ENCODE assay signal across 13 mouse cellular contexts in the genomic region with DNA sequence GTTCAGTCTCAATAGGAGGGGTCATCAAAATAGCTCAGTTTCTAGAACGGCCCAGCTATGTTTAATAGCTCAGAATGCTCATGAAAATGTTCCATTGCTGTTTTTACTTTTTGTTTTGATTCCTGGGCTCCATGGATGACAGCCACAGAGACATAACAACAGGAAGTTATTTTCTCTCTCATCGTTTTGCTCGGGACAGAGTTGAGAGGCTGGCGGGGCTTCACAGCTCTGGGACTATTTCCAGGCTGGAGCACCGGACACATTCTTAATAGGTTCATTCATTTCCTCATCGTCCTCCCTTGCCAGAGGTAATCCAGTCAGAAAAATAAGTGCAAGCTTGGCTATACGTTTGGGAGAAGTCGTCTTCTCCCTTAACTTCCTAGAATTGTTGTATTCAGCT. TPM values are rescaled to one million over a fixed set of nuclear protein-coding genes. Genes with fewer than 3 reads are reported as not detected.
DNase-seq lines count a peak whose midpoint lies in the region; ATAC-seq and TF ChIP-seq lines count a peak whose summit lies in the region.
"Had no signal": no experiment of that assay in that cellular context is flagged by ENCODE, and none has a peak within 500 bp of the region (broad histone marks: within the 10 kb centered on the region; RNA-seq: fewer than 3 reads in every experiment).

No protein-coding gene starts in this region.

- H3K36me3 ChIP-seq in intestine, postnatal 0 days (ENCODE audit: control insufficient read depth, insufficient read depth): no peaks in the 10 kb centered on the region
- H3K36me3 ChIP-seq in intestine, embryonic 16.5 days (ENCODE audit: control insufficient read depth, insufficient read depth, low read length): no peaks in the 10 kb centered on the region
- H3K36me3 ChIP-seq in forebrain, embryonic 13.5 days (ENCODE audit: poor library complexity, severe bottlenecking): no peaks in the 10 kb centered on the region
- H3K36me3 ChIP-seq: forebrain, embryonic 15.5 days; limb, embryonic 15.5 days had no signal

- H3K4me3 ChIP-seq in intestine, postnatal 0 days (ENCODE audit: low read depth, low read length): no peak overlapping the region
- H3K4me3 ChIP-seq in intestine, embryonic 16.5 days (ENCODE audit: low read length): no peak overlapping the region
- no peak overlapping the region for H3K4me3 ChIP-seq in forebrain, embryonic 13.5 days
- H3K4me3 ChIP-seq: forebrain, embryonic 15.5 days; limb, embryonic 15.5 days had no signal

- H3K4me2 ChIP-seq in intestine, postnatal 0 days (replicated peaks; ENCODE audit: low read depth): peak overlapping the region; percentile 6; the same call in 1 of the 2 replicates
- no peak overlapping the region for H3K4me2 ChIP-seq in intestine, embryonic 16.5 days (ENCODE audit: low read depth, low read length)
- no peak overlapping the region for H3K4me2 ChIP-seq in forebrain, embryonic 13.5 days
- H3K4me2 ChIP-seq: forebrain, embryonic 15.5 days; limb, embryonic 15.5 days had no signal

- H3K4me1 ChIP-seq in intestine, postnatal 0 days (replicated peaks; ENCODE audit: control insufficient read depth, insufficient read depth, low read length): peaks cover 6% of the 10 kb centered on the region; the same call in 1 of the 2 replicates
- peaks cover 5% of the 10 kb centered on the region; the same call in 1 of the 2 replicates for H3K4me1 ChIP-seq in intestine, embryonic 16.5 days (ENCODE audit: control insufficient read depth, insufficient read depth, low read length)
- H3K4me1 ChIP-seq in forebrain, embryonic 13.5 days: no peaks in the 10 kb centered on the region
- H3K4me1 ChIP-seq: forebrain, embryonic 15.5 days; limb, embryonic 15.5 days had no signal

- intact Hi-C loops in gastrocnemius, postnatal 14 days (cut with DNase I; ENCODE audit: low total_unique reads): no loop called here
- intact Hi-C loops in heart, postnatal 10 days (cut with DNase I): loop anchor here (2.0 kb wide), 1 partner anchor 28 kb away; the partner anchor contains the start of gene Tnfsf10

- DNase-seq in gastrocnemius, postnatal 14 days: peak; percentile 25
- DNase-seq in heart, postnatal 10 days: peak; percentile 52 to 54
- peak; percentile 66 for DNase-seq in kidney, postnatal 10 days
- DNase-seq in thymus, postnatal 4 days: no peak
- no peak for DNase-seq in thymus, postnatal 10 days (ENCODE audit: low spot score in 2 of 2)
- DNase-seq: cerebellum, adult 11-12 months; right cerebral cortex, adult 18-20 months had no signal

- H3K27ac ChIP-seq in intestine, postnatal 0 days (ENCODE audit: low read depth, low read length): no peak overlapping the region
- H3K27ac ChIP-seq in intestine, embryonic 16.5 days (ENCODE audit: low read length): no peak overlapping the region
- no peak overlapping the region for H3K27ac ChIP-seq in forebrain, embryonic 13.5 days
- H3K27ac ChIP-seq: forebrain, embryonic 15.5 days; limb, embryonic 15.5 days had no signal

- no peaks in the 10 kb centered on the region for H3K27me3 ChIP-seq in intestine, postnatal 0 days (replicated peaks; ENCODE audit: control insufficient read depth, insufficient read depth, low read length)
- H3K27me3 ChIP-seq in intestine, embryonic 16.5 days (replicated peaks; ENCODE audit: control insufficient read depth, insufficient read depth, low read length): no peaks in the 10 kb centered on the region
- H3K27me3 ChIP-seq in forebrain, embryonic 13.5 days: no peaks in the 10 kb centered on the region
- H3K27me3 ChIP-seq: forebrain, embryonic 15.5 days; limb, embryonic 15.5 days had no signal

- no peak for TF ChIP-seq CTCF in intestine, postnatal 0 days (IDR thresholded peaks at IDR 0.05; ENCODE audit: low read depth)

- no peak overlapping the region for H3K9ac ChIP-seq in intestine, postnatal 0 days (ENCODE audit: low read depth, low read length)
- no peak overlapping the region for H3K9ac ChIP-seq in intestine, embryonic 16.5 days (ENCODE audit: low read depth, low read length)
- no peak overlapping the region for H3K9ac ChIP-seq in forebrain, embryonic 13.5 days
- H3K9ac ChIP-seq: forebrain, embryonic 15.5 days; limb, embryonic 15.5 days had no signal

- H3K9me3 ChIP-seq in intestine, postnatal 0 days (ENCODE audit: control insufficient read depth): no peaks in the 10 kb centered on the region
- no peaks in the 10 kb centered on the region for H3K9me3 ChIP-seq in intestine, embryonic 16.5 days (ENCODE audit: control insufficient read depth, low read length)
- H3K9me3 ChIP-seq in forebrain, embryonic 13.5 days (replicated peaks): no peaks in the 10 kb centered on the region
- H3K9me3 ChIP-seq: forebrain, embryonic 15.5 days; limb, embryonic 15.5 days had no signal

- WGBS in intestine, postnatal 0 days: 32% methylated on average over 8 of the region's 8 CpGs
- 37% methylated on average over 8 of the region's 8 CpGs for WGBS in intestine, embryonic 16.5 days
- 69% methylated on average over 8 of the region's 8 CpGs for WGBS in forebrain, embryonic 13.5 days

- no peak; the same call in 1 of the 2 replicates for ATAC-seq in intestine, postnatal 0 days
- no peak; the same call in 1 of the 2 replicates for ATAC-seq in intestine, embryonic 16.5 days
- no peak for ATAC-seq in forebrain, embryonic 13.5 days
- ATAC-seq: forebrain, embryonic 15.5 days had no signal

RNA-seq across cellular contexts. Expression of gene Tnfsf10, which starts 27.9 kb away (rescaled TPM):
- polyA plus RNA-seq in intestine, postnatal 0 days (2015; fragmentation: Nextera tagmentation; extraction: Ambion mirVana): 3.1 TPM in 2 replicates
- polyA plus RNA-seq in intestine, embryonic 16.5 days (2015; fragmentation: Nextera tagmentation; extraction: Ambion mirVana): 0.76 and 1.1 TPM in 2 replicates
- total RNA-seq in gastrocnemius, postnatal 14 days (2021): 1 to 10 TPM; 5.1 to 7.6 TPM
- total RNA-seq in heart, postnatal 10 days (2021): 10 to 100 TPM; 10.6 to 19.0 TPM
- 0.05 TPM in 1 of 2 replicates, not detected in the other for polyA plus RNA-seq in forebrain, embryonic 13.5 days (2015; fragmentation: Nextera tagmentation; extraction: Ambion mirVana)
- polyA plus RNA-seq: embryonic facial prominence, embryonic 11.5 days had no signal

Comparison
In these comparisons a context has a peak if more than half of its experiments do, and no peak if none do; other contexts are left out.
1. DNase-seq: peak in gastrocnemius, postnatal 14 days (single experiment), heart, postnatal 10 days (2 of 2) and kidney, postnatal 10 days (single experiment); none in thymus, postnatal 4 days (single experiment) and thymus, postnatal 10 days (0 of 2).